Mouse (Mus musculus) spleen, adult 2 months (tissue): ENCODE data around the gene Pou6f1.

ENCODE experiments used
- CTCF ChIP-seq: fragments of 200-500 bp; IDR thresholded peaks from 2 replicates; pipeline ENCODE4 v1.5.1; 2011; ENCODE audit warnings: mild to moderate bottlenecking, inconsistent platforms; ENCODE audit not compliant: insufficient read depth, insufficient read length, insufficient replicate concordance; ENCODE audit errors: extremely low read depth
- POLR2A ChIP-seq: fragments of 200-500 bp; IDR thresholded peaks from 2 replicates; pipeline ENCODE4 v1.6.1; 2011; ENCODE audit warnings: low read depth, low read length, inconsistent platforms

- TF ChIP-seq CTCF: no peak
- TF ChIP-seq POLR2A: no peak
Observed at GRCm38 (mm10) chr15:100611951-100612350, 12.2 kb upstream of the Pou6f1 start.
